Mouse (Mus musculus): ENCODE measurements around the gene Ctsl.

The Ctsl gene

DNA sequence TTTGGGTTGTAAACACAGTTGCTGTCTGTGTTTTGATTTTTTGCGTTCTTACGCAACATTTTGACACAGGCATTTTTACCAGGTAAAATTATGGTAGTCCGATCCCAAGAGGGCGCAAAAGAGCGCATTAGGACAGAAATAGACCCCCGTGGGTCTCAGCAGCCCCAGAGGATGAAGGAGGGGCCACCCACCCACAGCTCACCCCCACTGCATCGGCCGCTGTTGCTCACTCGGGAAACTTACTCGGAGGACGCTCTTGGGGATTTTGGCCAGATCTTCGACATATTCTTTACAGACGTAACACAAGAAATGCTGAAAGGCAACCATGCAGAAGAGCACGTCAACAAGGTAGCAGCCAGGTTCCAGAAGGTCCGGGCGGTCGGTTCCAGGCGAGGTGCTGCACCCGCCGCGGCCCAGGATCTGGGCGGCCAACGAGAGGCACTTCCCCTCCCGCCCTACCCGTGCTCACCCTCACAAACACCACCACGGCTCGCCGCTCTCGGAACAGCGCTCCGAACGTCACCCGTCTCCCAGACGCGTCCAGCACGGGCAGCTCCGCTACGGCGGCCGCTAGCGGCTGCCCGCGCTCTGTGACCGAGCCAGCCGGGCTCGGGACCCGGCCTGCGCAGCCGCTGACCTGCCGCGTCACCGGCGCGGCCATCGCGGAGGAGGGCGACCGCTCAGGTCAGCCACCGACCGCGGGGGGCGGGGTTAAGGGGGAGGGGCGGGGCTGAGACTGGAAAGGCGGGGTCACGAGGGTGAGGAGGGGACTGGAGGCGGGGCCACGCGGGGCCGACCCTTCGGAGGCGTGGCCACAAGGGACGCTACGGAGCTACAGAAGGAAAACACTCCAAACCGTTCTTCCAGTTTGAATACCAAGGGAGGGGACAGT, 58.4 kb downstream of the Ctsl start, which contains the start of gene Aaed1:
Gene Aaed1 (minus strand): TSS at position 687 of the 892 bp plus-strand sequence.
- peak; percentile 49 for DNase-seq (ENCODE audit: low read depth, low spot score)

GRCm38 (mm10) chr13:64311266-64311665, 59.4 kb downstream of the Ctsl start:
- DNase-seq (ENCODE audit: low read depth, low spot score), result no peak

GRCm38 (mm10) chr13:64310585-64310984, 60.1 kb downstream of the Ctsl start:
- no peak for DNase-seq (ENCODE audit: low read depth, low spot score)

- no peak for DNase-seq (ENCODE audit: low read depth, low spot score)
Measured at GRCm38 (mm10) chr13:64309842-64310241, 60.8 kb downstream of the Ctsl start.

Data from brain, embryonic 18.5 days (tissue).